Mouse (Mus musculus) embryonic facial prominence, embryonic 14.5 days (tissue): ENCODE measurements around the gene Fam126a. TPM values are rescaled to one million over a fixed set of nuclear protein-coding genes. Genes with fewer than 3 reads are reported as not detected.

Experiments
- ATAC-seq: fragments of 200-750 bp; cut with Nextera tagmentation; 2 replicates; pipeline ENCODE4 v1.8.0; 2017; ENCODE audit warnings: low read depth, moderate number of reproducible peaks, moderate TSS enrichment
- DNase-seq: peaks from one replicate; pipeline ENCODE4 v3.0.0-alpha.2; 2015; ENCODE audit warnings: low spot score
- H3K27ac ChIP-seq: fragments of 300-500 bp; sonication (generic); replicated peaks from 2 replicates; pipeline ENCODE4 v1.5.1; 2014; ENCODE audit warnings: low read depth, mild to moderate bottlenecking, low read length, moderate library complexity
- H3K27me3 ChIP-seq: fragments of 300-500 bp; sonication (generic); replicated peaks from 2 replicates; pipeline ENCODE4 v1.6.1; 2014; ENCODE audit warnings: low read length; ENCODE audit not compliant: control insufficient read depth, insufficient read depth
- H3K36me3 ChIP-seq: fragments of 300-500 bp; sonication (generic); 2 replicates; pipeline ENCODE4 v1.6.1; 2014; ENCODE audit warnings: low read length, mixed read lengths; ENCODE audit not compliant: control insufficient read depth, insufficient read depth
- H3K4me1 ChIP-seq: fragments of 300-500 bp; sonication (generic); 2 replicates; pipeline ENCODE4 v1.6.1; 2014; ENCODE audit warnings: antibody characterized with exemption, low read length; ENCODE audit not compliant: control insufficient read depth, insufficient read depth
- H3K4me2 ChIP-seq: fragments of 300-500 bp; sonication (generic); 2 replicates; pipeline ENCODE4 v1.6.1; 2014; ENCODE audit warnings: low read depth, mild to moderate bottlenecking, low read length, moderate library complexity, mixed read lengths
- H3K4me3 ChIP-seq: fragments of 300-500 bp; sonication (generic); 2 replicates; pipeline ENCODE4 v1.5.1; 2014; ENCODE audit warnings: low read depth, mild to moderate bottlenecking, low read length
- H3K9ac ChIP-seq: fragments of 300-500 bp; sonication (generic); 2 replicates; pipeline ENCODE4 v1.6.1; 2014; ENCODE audit warnings: low read depth, mild to moderate bottlenecking, low read length, moderate library complexity, mixed read lengths
- H3K9me3 ChIP-seq: fragments of 300-500 bp; sonication (generic); 2 replicates; pipeline ENCODE4 v1.6.1; 2016; ENCODE audit warnings: low read length; ENCODE audit not compliant: control insufficient read depth
- WGBS: fragments of 180-500 bp; shearing (Covaris S2); extraction: QIAGEN DNeasy Blood & Tissue Kit; methylation state at CpG from one replicate; pipeline ENCODE4 v1.1.7; 2014; 5-methylcytosine and 5-hydroxymethylcytosine counted together
- polyA plus RNA-seq: library from polyadenylated mRNA; unstranded; fragments of >200 nt; fragmentation: Nextera tagmentation; extraction: Ambion mirVana; gene quantifications from 2 replicates; pipeline ENCODE4 v1.2.1, GENCODE M21; 2014

Gene Fam126a
- 38.4 and 40.2 TPM in 2 replicates for polyA plus RNA-seq

- Histone ChIP-seq H3K4me3 (peak within 1 kb of the TSS; percentile 87), H3K4me2 (peak within 1 kb of the TSS; percentile 83), H3K27ac (peak within 1 kb of the TSS; percentile 80), H3K4me1 (no peaks in the 10 kb centered on the region), H3K9me3 (no peaks in the 10 kb centered on the region), H3K27me3 (no peaks in the 10 kb centered on the region), H3K36me3 (no peaks in the 10 kb centered on the region), H3K9ac (peak within 1 kb of the TSS; percentile 89)
- 0% methylated on average over 10 of the region's 16 CpGs for WGBS
- DNase-seq: peak; percentile 98
- peak; percentile 100 for ATAC-seq
Measured at GRCm38 (mm10) chr5:24030579-24030969, at the start of gene Fam126a. Gene Fam126a, minus strand, starts transcription at chr5:24030690.

- DNase-seq (peak; percentile 10), ATAC-seq (no peak)
- Histone ChIP-seq H3K36me3 (no peaks in the 10 kb centered on the region), H3K9ac (no peak overlapping the region), H3K4me2 (no peak overlapping the region), H3K4me3 (no peak overlapping the region), H3K9me3 (no peaks in the 10 kb centered on the region), H3K27ac (no peak overlapping the region), H3K27me3 (no peaks in the 10 kb centered on the region), H3K4me1 (0 out of 2 replicates have a peak, but pooled peaks cover 3% of the 10 kb centered on the region)
- 80% methylated on average over 7 of the region's 7 CpGs for WGBS
Measured at GRCm38 (mm10) chr5:24078420-24079179, 48.1 kb upstream of the Fam126a start.

GRCm38 (mm10) chr5:24077739-24078306 lies 47.3 kb upstream of the Fam126a start:
- H3K9ac ChIP-seq: 0 out of 2 replicates have a peak overlapping the region, but pooled peaks have one; percentile 26
- no peak overlapping the region for H3K27ac ChIP-seq
- 14% methylated on average over 7 of the region's 7 CpGs for WGBS
- H3K4me2 ChIP-seq: peak overlapping the region; percentile 49
- no peaks in the 10 kb centered on the region for H3K27me3 ChIP-seq
- no peak for ATAC-seq
- peak overlapping the region; percentile 27 for H3K4me3 ChIP-seq
- H3K9me3 ChIP-seq: no peaks in the 10 kb centered on the region
- no peak for DNase-seq
- no peaks in the 10 kb centered on the region for H3K36me3 ChIP-seq
- 0 out of 2 replicates have a peak, but pooled peaks cover 3% of the 10 kb centered on the region for H3K4me1 ChIP-seq

GRCm38 (mm10) chr5:24076986-24077718 lies 46.7 kb upstream of the Fam126a start:
- Histone ChIP-seq H3K27me3 (no peaks in the 10 kb centered on the region), H3K4me1 (0 out of 2 replicates have a peak, but pooled peaks cover 3% of the 10 kb centered on the region), H3K9me3 (no peaks in the 10 kb centered on the region), H3K4me2 (peak overlapping the region; percentile 49), H3K27ac (peak overlapping the region; percentile 45; the same call in 1 of the 2 replicates), H3K36me3 (no peaks in the 10 kb centered on the region), H3K4me3 (peak overlapping the region; percentile 27), H3K9ac (peak overlapping the region; percentile 26)
- under 1% methylated on average over 15 of the region's 15 CpGs for WGBS
- peak; percentile 92 for ATAC-seq
- DNase-seq: peak; percentile 93

GRCm38 (mm10) chr5:24072031-24072430 lies 41.5 kb upstream of the Fam126a start:
- no peak overlapping the region for H3K4me2 ChIP-seq
- no peak overlapping the region for H3K27ac ChIP-seq
- 66% methylated on average over 6 of the region's 6 CpGs for WGBS
- 0 out of 2 replicates have a peak, but pooled peaks cover under 1% of the 10 kb centered on the region for H3K4me1 ChIP-seq
- no peak for ATAC-seq
- H3K9me3 ChIP-seq: no peaks in the 10 kb centered on the region
- H3K4me3 ChIP-seq: no peak overlapping the region
- H3K27me3 ChIP-seq: no peaks in the 10 kb centered on the region
- no peak for DNase-seq
- H3K9ac ChIP-seq: no peak overlapping the region
- H3K36me3 ChIP-seq: no peaks in the 10 kb centered on the region

- no peak overlapping the region for H3K4me3 ChIP-seq
- DNase-seq (no peak), ATAC-seq (no peak)
- H3K27ac ChIP-seq: no peak overlapping the region
- H3K9ac ChIP-seq: no peak overlapping the region
- no peaks in the 10 kb centered on the region for H3K4me1 ChIP-seq
- no peaks in the 10 kb centered on the region for H3K27me3 ChIP-seq
- WGBS: 75% methylated on average over 6 of the region's 6 CpGs
- no peaks in the 10 kb centered on the region for H3K9me3 ChIP-seq
- H3K36me3 ChIP-seq: no peaks in the 10 kb centered on the region
- no peak overlapping the region for H3K4me2 ChIP-seq
Measured at GRCm38 (mm10) chr5:24068955-24069354, 38.5 kb upstream of the Fam126a start.

GRCm38 (mm10) chr5:24063545-24063944 lies 33.1 kb upstream of the Fam126a start:
- WGBS: 53% methylated on average over 4 of the region's 4 CpGs
- H3K4me3 ChIP-seq: no peak overlapping the region
- H3K36me3 ChIP-seq: no peaks in the 10 kb centered on the region
- no peak overlapping the region for H3K27ac ChIP-seq
- H3K9ac ChIP-seq: no peak overlapping the region
- no peak for DNase-seq
- no peak for ATAC-seq
- no peaks in the 10 kb centered on the region for H3K27me3 ChIP-seq
- H3K4me1 ChIP-seq: no peaks in the 10 kb centered on the region
- no peaks in the 10 kb centered on the region for H3K9me3 ChIP-seq
- no peak overlapping the region for H3K4me2 ChIP-seq

- ATAC-seq (no peak), DNase-seq (no peak)
- 83% methylated on average over 6 of the region's 6 CpGs for WGBS
- Histone ChIP-seq H3K4me1 (no peaks in the 10 kb centered on the region), H3K27me3 (no peaks in the 10 kb centered on the region), H3K36me3 (no peaks in the 10 kb centered on the region), H3K9me3 (no peaks in the 10 kb centered on the region), H3K27ac (no peak overlapping the region), H3K4me3 (no peak overlapping the region), H3K9ac (no peak overlapping the region), H3K4me2 (no peak overlapping the region)
Measured at GRCm38 (mm10) chr5:24063034-24063433, 32.5 kb upstream of the Fam126a start.
